ENCODE assay signal across 8 mouse cellular contexts in the genomic region with DNA sequence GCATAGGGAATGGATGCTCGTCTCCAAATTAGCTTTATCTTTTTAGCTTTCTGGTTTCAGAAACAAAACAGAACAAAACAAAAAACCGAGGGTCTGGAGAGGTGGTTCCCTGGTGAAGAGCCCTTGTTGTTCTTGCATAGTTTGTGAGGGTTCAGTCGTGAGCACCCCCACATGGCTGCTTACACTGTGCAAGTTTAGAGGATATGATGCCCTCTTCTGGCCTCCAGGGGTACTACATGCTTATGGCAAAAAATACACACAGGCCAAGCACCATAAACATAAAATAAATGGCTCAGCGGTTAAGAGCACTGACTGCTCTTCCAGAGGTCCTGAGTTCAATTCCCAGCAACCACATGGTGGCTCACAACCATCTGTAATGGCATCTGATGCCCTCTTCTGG.
A peak's percentile ranks its signal among the peaks of the same experiment; 100 is the strongest.
DNase-seq lines count a peak whose midpoint lies in the region; ATAC-seq and TF ChIP-seq lines count a peak whose summit lies in the region.

No protein-coding gene starts in this region.

- intact Hi-C loops in heart, postnatal 36 days (cut with DNase I) = loop anchor here (1.0 to 10.0 kb wide), 2 partner anchors 128 to 679 kb away; no protein-coding TSS in a partner anchor

- H3K4me2 ChIP-seq in CH12.LX (ENCODE audit: insufficient read depth, low read depth, poor library complexity, severe bottlenecking) = peak overlapping the region; percentile 11; the same call in 1 of the 2 replicates
- no peak overlapping the region for H3K4me2 ChIP-seq in embryonic facial prominence, embryonic 14.5 days (ENCODE audit: low read depth, low read length)
- H3K4me2 ChIP-seq in lung, embryonic 16.5 days (ENCODE audit: low read depth, low read length) = no peak overlapping the region

- no peak for TF ChIP-seq EP300 in CH12.LX (IDR thresholded peaks at IDR 0.05; ENCODE audit: low read length)

- peak; percentile 69 for ATAC-seq in embryonic facial prominence, embryonic 14.5 days (ENCODE audit: low read depth)
- ATAC-seq in lung, embryonic 16.5 days (ENCODE audit: low read depth) = peak; percentile 59
- no peak for ATAC-seq in erythroid progenitor cell, adult 5-6 weeks (replicated peaks; ENCODE audit: low FRiP score, poor library complexity, severe bottlenecking)

- 20% methylated on average over 4 of the region's 4 CpGs for WGBS in embryonic facial prominence, embryonic 14.5 days
- 17% methylated on average over 4 of the region's 4 CpGs for WGBS in lung, embryonic 16.5 days

- H3K9ac ChIP-seq in CH12.LX (ENCODE audit: insufficient read depth, low read depth) = no peak overlapping the region
- no peak overlapping the region for H3K9ac ChIP-seq in embryonic facial prominence, embryonic 14.5 days (ENCODE audit: low read depth, low read length)
- no peak overlapping the region for H3K9ac ChIP-seq in lung, embryonic 16.5 days (ENCODE audit: low read length)

- peak; percentile 68 for DNase-seq in CH12.LX (ENCODE audit: extremely low read depth)
- DNase-seq in adrenal gland, adult 8-10 months = peak; percentile 38
- peak; percentile 81 for DNase-seq in embryonic facial prominence, embryonic 14.5 days (ENCODE audit: low spot score)
- peak; percentile 63 to 77 for DNase-seq in heart, postnatal 36 days
- peak; percentile 28 to 69 for DNase-seq in layer of hippocampus, adult 8-10 months (ENCODE audit: low spot score in 2 of 2)
- DNase-seq in retina, embryonic 14.5 days (ENCODE audit: low spot score) = peak; percentile 82

- H3K27ac ChIP-seq in CH12.LX (ENCODE audit: insufficient read depth, low read depth) = no peak overlapping the region
- H3K27ac ChIP-seq in embryonic facial prominence, embryonic 14.5 days (replicated peaks; ENCODE audit: low read depth, low read length) = no peak overlapping the region
- H3K27ac ChIP-seq in lung, embryonic 16.5 days (ENCODE audit: low read length) = no peak overlapping the region

- peaks cover 0 to 3% of the 10 kb centered on the region in 2 experiments for H3K36me3 ChIP-seq in CH12.LX (replicated peaks in 1 of 2; ENCODE audit: control insufficient read depth in 1 of 2, insufficient read depth in 1 of 2, low read length in 1 of 2)
- H3K36me3 ChIP-seq in embryonic facial prominence, embryonic 14.5 days (ENCODE audit: control insufficient read depth, insufficient read depth, low read length) = no peaks in the 10 kb centered on the region
- H3K36me3 ChIP-seq in lung, embryonic 16.5 days (ENCODE audit: control insufficient read depth, insufficient read depth, low read length) = no peaks in the 10 kb centered on the region

- dilution Hi-C loops in CH12.LX (cut with MboI; ENCODE audit: extremely low pct_ligation_motif_present, extremely low pct_unique_long_range_greater_than_20kb, low sequenced_read_pairs) = no loop called here

- H3K27me3 ChIP-seq in CH12.LX (replicated peaks) = no peaks in the 10 kb centered on the region
- no peaks in the 10 kb centered on the region for H3K27me3 ChIP-seq in embryonic facial prominence, embryonic 14.5 days (replicated peaks; ENCODE audit: control insufficient read depth, insufficient read depth, low read length)
- H3K27me3 ChIP-seq in lung, embryonic 16.5 days (ENCODE audit: control insufficient read depth, insufficient read depth, low read depth, low read length) = no peaks in the 10 kb centered on the region

- no peak for TF ChIP-seq POLR2A in CH12.LX (IDR thresholded peaks at IDR 0.05; ENCODE audit: low read depth, low read length)

- H3K4me3 ChIP-seq in CH12.LX (replicated peaks in 1 of 3; ENCODE audit: low read depth in 2 of 3, low read length in 2 of 3, poor library complexity in 1 of 3) = no peak overlapping the region
- no peak overlapping the region for H3K4me3 ChIP-seq in embryonic facial prominence, embryonic 14.5 days (ENCODE audit: low read depth, low read length)
- no peak overlapping the region for H3K4me3 ChIP-seq in lung, embryonic 16.5 days (ENCODE audit: low read length)

- in situ Hi-C loops in CH12.LX (cut with MboI; ENCODE audit: low pct_ligation_motif_present, low pct_unique_long_range_greater_than_20kb, low sequenced_read_pairs) = no loop called here

- no peaks in the 10 kb centered on the region for H3K9me3 ChIP-seq in CH12.LX (replicated peaks; ENCODE audit: low read length)
- no peaks in the 10 kb centered on the region for H3K9me3 ChIP-seq in embryonic facial prominence, embryonic 14.5 days (ENCODE audit: control insufficient read depth, low read length)
- no peaks in the 10 kb centered on the region for H3K9me3 ChIP-seq in lung, embryonic 16.5 days (ENCODE audit: control insufficient read depth, low read length)

- no peaks in the 10 kb centered on the region for H3K79me2 ChIP-seq in CH12.LX (replicated peaks; ENCODE audit: control insufficient read depth, extremely low read depth, insufficient read depth, poor library complexity, severe bottlenecking)

- H3K4me1 ChIP-seq in CH12.LX (ENCODE audit: control insufficient read depth in 1 of 2, insufficient read depth in 2 of 2) = peaks cover 0 to 3% of the 10 kb centered on the region in 2 experiments; a peak in 2 of 4 replicates
- no peaks in the 10 kb centered on the region for H3K4me1 ChIP-seq in embryonic facial prominence, embryonic 14.5 days (ENCODE audit: control insufficient read depth, insufficient read depth, low read length)
- H3K4me1 ChIP-seq in lung, embryonic 16.5 days (replicated peaks; ENCODE audit: control insufficient read depth, insufficient read depth, low read length) = peaks cover 7% of the 10 kb centered on the region; the same call in 1 of the 2 replicates

- TF ChIP-seq RAD21 in CH12.LX (IDR thresholded peaks at IDR 0.05; ENCODE audit: low read depth, low read length) = peak; percentile 66

- TF ChIP-seq CTCF in CH12.LX (conservative IDR thresholded peaks at IDR 0.05 in 1 of 2, IDR thresholded peaks at IDR 0.05 in 1 of 2; ENCODE audit: low read depth in 2 of 2, low read length in 2 of 2) = peak; percentile 85 to 91

TF ChIP-seq in CH12.LX, 34 proteins besides CTCF, POLR2A, EP300 and RAD21:
- TF ChIP-seq MEF2A (IDR thresholded peaks at IDR 0.05; ENCODE audit: borderline replicate concordance, low read depth, low read length) (no peak), CHD1 (IDR thresholded peaks at IDR 0.05; ENCODE audit: low read depth, low read length) (no peak), ELF1 (IDR thresholded peaks at IDR 0.05; ENCODE audit: low read depth, low read length) (no peak), RCOR1 (conservative IDR thresholded peaks at IDR 0.05; ENCODE audit: low read depth, low read length) (no peak), UBTF (IDR thresholded peaks at IDR 0.05; ENCODE audit: low read depth, low read length) (no peak), USF1 (IDR thresholded peaks at IDR 0.05; ENCODE audit: low read depth, low read length) (no peak), ZKSCAN1 (IDR thresholded peaks at IDR 0.05; ENCODE audit: borderline replicate concordance, low read depth, low read length) (no peak), MAX (IDR thresholded peaks at IDR 0.05; ENCODE audit: low read length) (no peak), USF2 (conservative IDR thresholded peaks at IDR 0.05; ENCODE audit: low read depth, low read length) (no peak), SIN3A (IDR thresholded peaks at IDR 0.05; ENCODE audit: low read length) (no peak), BHLHE40 (IDR thresholded peaks at IDR 0.05; ENCODE audit: low read depth, low read length) (no peak), JUND (conservative IDR thresholded peaks at IDR 0.05; ENCODE audit: low read depth, low read length) (no peak), ZC3H11A (IDR thresholded peaks at IDR 0.05; ENCODE audit: low read depth, low read length) (peak; percentile 69), SMC3 (IDR thresholded peaks at IDR 0.05; ENCODE audit: low read depth, low read length) (peak; percentile 83), ZMIZ1 (IDR thresholded peaks at IDR 0.05; ENCODE audit: low read depth, low read length) (no peak), TCF12 (IDR thresholded peaks at IDR 0.05; ENCODE audit: low read depth, low read length) (no peak), MAFK (IDR thresholded peaks at IDR 0.05; ENCODE audit: insufficient replicate concordance, low read length) (no peak), TBP (conservative IDR thresholded peaks at IDR 0.05; ENCODE audit: low read depth, low read length) (peak; percentile 94), PAX5 (IDR thresholded peaks at IDR 0.05; ENCODE audit: low read length) (no peak), JUN (IDR thresholded peaks at IDR 0.05; ENCODE audit: insufficient read depth, low read depth, low read length) (no peak), ZNF384 (IDR thresholded peaks at IDR 0.05; ENCODE audit: low read depth, low read length) (no peak), ETS1 (conservative IDR thresholded peaks at IDR 0.05; ENCODE audit: low read depth, low read length) (no peak), MYC (IDR thresholded peaks at IDR 0.05; ENCODE audit: low read depth, low read length) (no peak), IRF4 (IDR thresholded peaks at IDR 0.05; ENCODE audit: low read depth, low read length) (no peak), NELFE (IDR thresholded peaks at IDR 0.05; ENCODE audit: low read depth, low read length) (no peak)
